Mouse (Mus musculus) midbrain, embryonic 16.5 days (tissue): ENCODE measurements at regions not wholly inside any gene's neighbourhood (a gene's known extent, or its start where the extent isn't known, plus 50 kb on each side); places are given as distances from the start of the nearest gene placed in this dataset.
A peak's percentile ranks its signal among the peaks of the same experiment; 100 is the strongest.

ENCODE experiments used
- ATAC-seq: fragments of 200-750 bp; cut with Nextera tagmentation; 2 replicates; pipeline ENCODE4 v1.8.0; 2017; ENCODE audit warnings: moderate TSS enrichment
- H3K27ac ChIP-seq: fragments of 300-500 bp; sonication (generic); 2 replicates; pipeline ENCODE4 v1.5.1; 2014; ENCODE audit warnings: mild to moderate bottlenecking, low read length, mixed read lengths
- H3K27me3 ChIP-seq: fragments of 300-500 bp; sonication (generic); 2 replicates; pipeline ENCODE4 v1.6.1; 2014; ENCODE audit warnings: low read depth, low read length, mixed read lengths; ENCODE audit not compliant: control insufficient read depth, insufficient read depth
- H3K36me3 ChIP-seq: fragments of 300-500 bp; sonication (generic); 2 replicates; pipeline ENCODE4 v1.6.1; 2014; ENCODE audit warnings: mild to moderate bottlenecking, low read length, moderate library complexity, mixed read lengths; ENCODE audit not compliant: control insufficient read depth, insufficient read depth
- H3K4me1 ChIP-seq: fragments of 300-500 bp; sonication (generic); 2 replicates; pipeline ENCODE4 v1.6.1; 2014; ENCODE audit warnings: mild to moderate bottlenecking, low read length, mixed read lengths; ENCODE audit not compliant: control insufficient read depth, insufficient read depth
- H3K4me2 ChIP-seq: fragments of 300-500 bp; sonication (generic); 2 replicates; pipeline ENCODE4 v1.6.1; 2014; ENCODE audit warnings: mild to moderate bottlenecking, low read length, mixed read lengths
- H3K4me3 ChIP-seq: fragments of 300-500 bp; sonication (generic); 2 replicates; pipeline ENCODE4 v1.5.1; 2014; ENCODE audit warnings: low read depth, mild to moderate bottlenecking, low read length, moderate library complexity, mixed read lengths
- H3K9ac ChIP-seq: fragments of 300-500 bp; sonication (generic); 2 replicates; pipeline ENCODE4 v1.6.1; 2014; ENCODE audit warnings: low read depth, low read length, mixed read lengths
- H3K9me3 ChIP-seq: fragments of 300-500 bp; sonication (generic); replicated peaks from 2 replicates; pipeline ENCODE4 v1.6.1; 2014; ENCODE audit warnings: mild to moderate bottlenecking, low read length, mixed read lengths; ENCODE audit not compliant: control insufficient read depth, poor library complexity, severe bottlenecking
- WGBS: fragments of 180-500 bp; shearing (Covaris S2); extraction: QIAGEN DNeasy Blood & Tissue Kit; methylation state at CpG from one replicate; pipeline ENCODE4 v1.1.7; 2014; 5-methylcytosine and 5-hydroxymethylcytosine counted together

GRCm38 (mm10) chr14:24751227-24751626 is 264.3 kb downstream of the Rps24 start:
- Histone ChIP-seq H3K36me3 (no peaks in the 10 kb centered on the region), H3K4me3 (no peak overlapping the region), H3K9me3 (no peaks in the 10 kb centered on the region), H3K27ac (no peak overlapping the region), H3K27me3 (no peaks in the 10 kb centered on the region), H3K4me1 (peaks cover 6% of the 10 kb centered on the region), H3K9ac (no peak overlapping the region), H3K4me2 (no peak overlapping the region)
- 93% methylated on average over 8 of the region's 8 CpGs for WGBS
- no peak for ATAC-seq

GRCm38 (mm10) chr14:24754753-24755152 is 267.8 kb downstream of the Rps24 start:
- H3K27ac ChIP-seq, result no peak overlapping the region
- no peak for ATAC-seq
- WGBS, result 56% methylated on average over 1 of the region's 1 CpGs
- H3K4me2 ChIP-seq, result no peak overlapping the region
- H3K4me1 ChIP-seq, result peaks cover 2% of the 10 kb centered on the region; the same call in 1 of the 2 replicates
- no peaks in the 10 kb centered on the region for H3K27me3 ChIP-seq
- H3K9me3 ChIP-seq, result no peaks in the 10 kb centered on the region
- no peaks in the 10 kb centered on the region for H3K36me3 ChIP-seq
- no peak overlapping the region for H3K9ac ChIP-seq
- H3K4me3 ChIP-seq, result no peak overlapping the region

- Histone ChIP-seq H3K9ac (no peak overlapping the region), H3K4me2 (no peak overlapping the region), H3K9me3 (no peaks in the 10 kb centered on the region), H3K36me3 (no peaks in the 10 kb centered on the region), H3K4me1 (peaks cover 2% of the 10 kb centered on the region), H3K27me3 (no peaks in the 10 kb centered on the region), H3K27ac (no peak overlapping the region), H3K4me3 (no peak overlapping the region)
- 80% methylated on average over 12 of the region's 12 CpGs for WGBS
- ATAC-seq, result no peak
Observed at GRCm38 (mm10) chr14:24755426-24756117, 268.6 kb downstream of the Rps24 start.

GRCm38 (mm10) chr14:24757302-24757701 is 270.4 kb downstream of the Rps24 start:
- Histone ChIP-seq H3K27ac (no peak overlapping the region), H3K4me2 (no peak overlapping the region), H3K9ac (no peak overlapping the region), H3K36me3 (no peaks in the 10 kb centered on the region), H3K4me3 (no peak overlapping the region), H3K9me3 (no peaks in the 10 kb centered on the region), H3K27me3 (no peaks in the 10 kb centered on the region), H3K4me1 (peaks cover 19% of the 10 kb centered on the region)
- WGBS, result 63% methylated on average over 1 of the region's 1 CpGs
- no peak for ATAC-seq

GRCm38 (mm10) chr14:24757843-24758242 is 270.9 kb downstream of the Rps24 start:
- ATAC-seq, result no peak
- WGBS, result 77% methylated on average over 1 of the region's 1 CpGs
- no peak overlapping the region for H3K27ac ChIP-seq
- H3K9ac ChIP-seq, result no peak overlapping the region
- H3K27me3 ChIP-seq, result no peaks in the 10 kb centered on the region
- H3K9me3 ChIP-seq, result no peaks in the 10 kb centered on the region
- no peaks in the 10 kb centered on the region for H3K36me3 ChIP-seq
- H3K4me1 ChIP-seq, result peaks cover 25% of the 10 kb centered on the region
- no peak overlapping the region for H3K4me3 ChIP-seq
- H3K4me2 ChIP-seq, result no peak overlapping the region

- no peak overlapping the region for H3K4me2 ChIP-seq
- H3K9me3 ChIP-seq, result no peaks in the 10 kb centered on the region
- H3K36me3 ChIP-seq, result no peaks in the 10 kb centered on the region
- H3K9ac ChIP-seq, result no peak overlapping the region
- peaks cover 46% of the 10 kb centered on the region for H3K4me1 ChIP-seq
- peak; percentile 19; the same call in 1 of the 2 replicates for ATAC-seq
- H3K27me3 ChIP-seq, result no peaks in the 10 kb centered on the region
- no peak overlapping the region for H3K4me3 ChIP-seq
- WGBS, result 27% methylated on average over 1 of the region's 1 CpGs
- H3K27ac ChIP-seq, result no peak overlapping the region
Observed at GRCm38 (mm10) chr14:24760926-24761325, 274.0 kb downstream of the Rps24 start.

- Histone ChIP-seq H3K4me1 (peaks cover 46% of the 10 kb centered on the region), H3K27ac (peak overlapping the region; percentile 74), H3K4me3 (no peak overlapping the region), H3K36me3 (no peaks in the 10 kb centered on the region), H3K9ac (peak overlapping the region; percentile 25), H3K9me3 (no peaks in the 10 kb centered on the region), H3K27me3 (no peaks in the 10 kb centered on the region), H3K4me2 (no peak overlapping the region)
- WGBS, result 13% methylated on average over 7 of the region's 7 CpGs
- ATAC-seq, result peak; percentile 54
Observed at GRCm38 (mm10) chr14:24762468-24763274, 275.7 kb downstream of the Rps24 start.

GRCm38 (mm10) chr14:24763275-24763812 is 276.4 kb downstream of the Rps24 start:
- no peak overlapping the region for H3K4me3 ChIP-seq
- no peak overlapping the region for H3K4me2 ChIP-seq
- no peaks in the 10 kb centered on the region for H3K36me3 ChIP-seq
- H3K9me3 ChIP-seq, result no peaks in the 10 kb centered on the region
- H3K27ac ChIP-seq, result peak overlapping the region; percentile 74
- ATAC-seq, result peak; percentile 30; the same call in 1 of the 2 replicates
- WGBS, result 39% methylated on average over 9 of the region's 9 CpGs
- H3K9ac ChIP-seq, result no peak overlapping the region
- H3K4me1 ChIP-seq, result peaks cover 46% of the 10 kb centered on the region
- no peaks in the 10 kb centered on the region for H3K27me3 ChIP-seq

GRCm38 (mm10) chr14:24763845-24764244 is 276.9 kb downstream of the Rps24 start:
- Histone ChIP-seq H3K4me2 (no peak overlapping the region), H3K36me3 (no peaks in the 10 kb centered on the region), H3K4me3 (no peak overlapping the region), H3K27me3 (no peaks in the 10 kb centered on the region), H3K27ac (peak overlapping the region; percentile 74), H3K9me3 (no peaks in the 10 kb centered on the region), H3K4me1 (peaks cover 46% of the 10 kb centered on the region), H3K9ac (no peak overlapping the region; the same call in 1 of the 2 replicates)
- WGBS, result 26% methylated on average over 7 of the region's 7 CpGs
- ATAC-seq, result no peak
